Mouse (Mus musculus) ovary, postnatal 10 days (tissue): ENCODE measurements around the gene Cacnb1.

Experiments
- DNase-seq: peaks from one replicate; pipeline ENCODE4 v3.0.0; 2022; ENCODE audit warnings: low spot score

Cacnb1 gene

DNA sequence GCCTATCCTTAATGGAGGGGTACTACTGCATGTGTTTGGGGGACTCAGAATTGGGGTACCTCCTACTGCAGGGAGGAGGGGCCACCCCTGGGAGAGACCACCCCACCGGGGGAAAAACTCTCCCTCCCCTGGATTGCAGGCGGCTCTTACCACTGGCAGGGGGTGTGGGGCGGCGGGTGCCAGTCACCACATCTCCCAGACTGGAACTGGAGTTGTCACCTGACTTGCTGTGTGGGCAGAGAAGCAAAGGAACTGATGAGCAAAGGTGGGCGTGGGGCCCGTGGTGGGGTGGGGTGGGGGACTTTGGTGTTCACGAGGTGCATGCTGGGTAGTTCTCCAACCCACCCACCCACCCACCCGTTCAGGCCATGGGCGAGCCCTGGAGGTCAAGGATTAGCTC, 11.1 kb downstream of the Cacnb1 start:
- DNase-seq: no peak

DNA sequence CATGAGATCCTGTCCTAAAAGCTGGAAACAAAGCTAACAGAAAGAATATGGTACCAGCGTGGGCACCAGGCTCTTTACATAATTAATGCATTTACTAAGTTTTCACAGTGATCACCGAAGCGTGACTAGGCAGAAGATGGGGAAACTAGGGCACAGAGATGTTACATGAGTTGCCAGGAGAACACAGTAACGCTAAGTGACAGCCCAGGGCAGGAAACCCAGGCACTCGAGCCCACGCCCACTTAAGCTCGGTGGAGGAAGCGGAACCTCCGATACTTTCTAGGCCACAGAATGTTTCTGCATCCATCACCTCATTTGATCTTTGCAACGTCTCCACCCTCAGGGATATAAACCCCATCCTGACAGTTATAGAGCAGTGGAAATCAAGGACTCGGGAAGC, 14.7 kb downstream of the Cacnb1 start:
- no peak for DNase-seq

DNA sequence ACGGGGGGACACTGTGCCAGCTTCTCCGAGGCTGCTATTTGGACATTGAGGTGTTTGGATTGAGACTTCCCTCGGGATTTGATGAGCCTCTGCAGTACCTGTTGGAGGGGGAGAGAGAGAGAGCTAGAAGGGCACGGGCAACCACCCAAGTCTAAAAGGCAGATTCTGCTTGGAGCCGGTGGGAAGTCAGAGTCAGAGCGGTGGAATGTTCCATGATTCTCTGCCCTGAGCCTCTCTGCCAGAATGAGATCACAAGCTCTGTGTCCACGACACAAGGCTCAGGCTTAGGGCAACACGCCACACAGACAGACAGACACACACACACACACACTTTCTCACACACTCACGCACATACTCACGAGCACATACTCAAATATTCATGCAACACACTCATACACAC, 17.1 kb downstream of the Cacnb1 start:
- DNase-seq: no peak

DNA sequence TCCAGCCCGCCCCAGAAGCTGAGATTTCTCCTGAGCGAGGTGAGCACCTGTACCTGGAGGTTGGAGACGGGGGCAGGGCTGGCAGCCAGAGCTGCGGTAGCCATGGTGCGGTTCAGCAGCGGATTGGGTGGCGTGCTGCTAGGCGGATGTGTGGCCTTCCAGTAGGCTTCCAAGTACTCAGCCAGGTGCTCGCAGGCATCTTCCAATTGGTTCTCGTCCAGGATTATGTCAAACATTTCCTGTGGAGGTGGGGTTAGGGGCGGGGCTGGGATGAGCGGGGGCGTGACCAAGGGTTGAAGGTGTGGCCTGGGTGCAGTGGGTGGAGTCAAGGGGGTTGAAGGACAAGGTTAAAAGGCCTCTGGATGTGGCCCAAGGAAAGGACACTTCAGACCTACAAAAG, 17.8 kb downstream of the Cacnb1 start:
- no peak for DNase-seq

DNA sequence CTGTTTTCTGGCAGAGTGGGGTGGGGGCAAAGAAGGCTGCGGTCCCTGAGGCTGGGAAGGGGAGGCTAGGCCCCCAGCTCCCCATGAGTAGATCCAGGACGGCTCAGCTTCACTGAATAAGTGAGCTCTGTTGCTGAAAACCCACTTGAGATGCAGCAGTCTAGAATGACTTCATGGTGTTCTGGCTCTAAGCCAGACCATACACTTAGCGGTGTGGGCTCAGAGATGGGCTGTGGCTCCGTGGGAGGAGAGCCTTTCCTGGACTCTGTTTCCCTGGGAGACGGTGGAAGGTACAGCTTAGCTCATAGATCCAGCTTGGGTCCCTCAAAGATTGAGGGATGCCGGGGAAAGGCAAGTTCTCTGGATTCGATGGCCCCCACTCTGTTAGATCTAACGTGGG, 18.7 kb downstream of the Cacnb1 start:
- no peak for DNase-seq

DNA sequence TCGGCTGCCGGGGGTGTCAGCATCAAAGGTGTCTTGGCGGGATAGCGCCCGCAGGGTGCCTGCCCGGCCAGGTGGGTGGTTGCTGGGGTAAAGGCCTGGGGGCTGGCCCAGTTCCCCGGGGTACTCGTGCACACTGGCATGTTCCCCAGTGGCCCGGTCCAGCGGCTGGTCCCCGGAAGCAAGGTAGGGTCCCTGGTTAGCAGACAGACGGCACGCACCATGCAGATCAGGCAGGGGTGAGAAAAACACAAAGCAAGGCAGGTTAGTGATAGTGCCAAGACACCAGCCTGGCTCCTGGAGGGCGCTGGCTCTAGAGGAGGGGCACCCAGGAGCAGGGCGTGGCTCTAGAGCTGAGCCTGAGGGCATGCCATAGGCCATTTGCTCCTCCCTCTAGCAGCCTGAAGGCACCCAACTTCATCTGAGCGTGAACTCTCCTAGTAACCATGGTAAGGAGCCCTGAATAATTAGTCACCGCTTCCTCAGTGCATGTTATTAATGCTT, 19.6 kb downstream of the Cacnb1 start:
- no peak for DNase-seq

DNA sequence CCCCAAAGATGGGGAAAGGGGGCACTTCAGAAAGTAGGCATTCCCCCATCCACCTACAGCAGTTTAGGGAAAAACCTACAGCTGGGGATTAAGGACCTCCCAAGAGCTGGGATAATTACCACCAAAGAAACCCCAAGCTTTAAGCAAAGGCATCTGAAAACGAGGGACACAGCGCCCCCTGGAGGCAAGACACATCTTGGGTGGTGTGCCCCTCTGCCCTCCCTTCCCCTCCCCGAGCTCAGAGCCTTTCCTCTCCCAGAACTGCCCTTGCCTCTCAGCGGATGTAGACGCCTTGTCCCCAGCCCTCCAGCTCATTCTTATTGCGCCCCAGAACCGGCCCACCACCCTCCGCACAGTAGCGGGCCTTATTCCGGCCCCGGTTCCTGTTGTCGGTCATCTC, 20.2 kb downstream of the Cacnb1 start:
- DNase-seq: peak; percentile 59

DNA sequence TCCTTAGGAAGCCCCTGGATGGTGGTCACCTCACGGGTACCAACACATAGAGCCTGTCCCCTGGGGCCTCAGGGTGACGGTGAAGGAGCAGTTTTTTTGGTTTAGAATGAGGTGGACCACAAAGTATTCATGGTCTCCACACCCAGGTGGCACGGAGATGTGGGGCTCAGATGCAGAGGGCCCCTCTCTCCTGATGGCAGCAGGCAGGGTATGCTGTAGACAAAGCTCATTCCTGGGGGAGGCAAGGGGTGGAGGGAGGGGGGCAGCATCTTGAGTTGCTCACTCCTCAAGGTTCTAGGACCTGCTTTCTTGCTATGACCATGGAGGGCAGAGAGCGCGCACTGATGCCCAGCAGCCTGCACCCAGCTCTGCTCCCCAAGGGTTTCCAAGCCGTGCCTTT, 20.8 kb downstream of the Cacnb1 start:
- no peak for DNase-seq

DNA sequence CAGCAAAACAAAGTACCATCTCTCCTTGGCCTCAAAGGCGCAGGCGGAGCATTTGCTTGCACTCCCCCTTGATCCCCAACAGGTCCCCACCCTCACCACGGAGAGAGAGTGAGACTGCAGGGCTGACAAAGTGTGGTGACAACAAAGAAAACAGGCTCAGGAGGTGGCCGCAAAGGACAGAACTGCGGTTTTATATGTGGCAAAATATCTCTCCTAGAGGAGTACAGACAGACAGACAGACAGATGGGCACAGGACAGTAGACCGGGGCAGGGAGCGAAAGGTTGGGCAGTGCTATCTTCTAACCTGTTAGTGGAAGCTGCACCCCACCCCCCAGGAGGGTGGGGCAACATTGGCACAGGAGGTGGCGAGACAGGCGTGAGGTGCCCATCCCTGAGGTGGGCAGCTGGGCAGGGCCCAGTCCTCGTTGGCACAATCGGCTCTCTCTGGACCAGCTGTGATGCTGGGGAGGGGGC, 21.4 kb downstream of the Cacnb1 start:
- no peak for DNase-seq

DNA sequence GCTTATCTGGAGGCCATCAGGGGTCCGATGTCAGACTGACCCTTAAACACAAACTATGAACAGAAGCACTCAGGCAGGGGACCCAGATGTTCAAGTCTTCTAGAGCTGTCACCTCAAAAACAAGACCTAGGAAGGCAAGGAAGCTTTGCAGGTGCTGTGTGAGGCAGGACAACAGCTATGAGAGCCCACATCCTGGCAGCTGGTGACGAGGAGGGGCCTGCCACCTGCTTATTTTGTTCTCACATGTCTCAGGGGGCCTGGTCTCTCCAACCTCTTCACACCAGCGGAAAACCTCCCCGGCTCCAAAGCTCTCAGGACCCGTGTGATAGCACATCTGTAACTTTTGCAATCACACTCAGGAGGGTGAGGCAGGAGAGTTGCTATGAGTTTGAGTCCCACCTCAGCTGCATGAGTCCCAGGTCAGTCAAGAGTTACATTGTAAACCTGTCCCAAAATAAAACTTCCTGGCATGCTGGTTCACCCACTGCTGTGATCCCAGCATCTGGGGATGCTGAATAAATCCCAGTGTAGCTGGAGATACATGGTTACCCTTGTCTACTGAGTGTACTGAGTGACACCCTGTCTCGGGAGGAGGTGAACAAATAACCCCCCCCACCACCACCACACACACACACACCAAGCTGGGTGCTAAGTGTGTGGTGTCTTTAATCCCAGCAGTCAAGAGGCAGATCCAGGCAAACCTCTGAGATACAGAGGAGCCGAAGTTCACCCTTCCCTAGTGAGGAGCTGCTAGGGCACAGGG, 22.3 kb downstream of the Cacnb1 start:
- no peak for DNase-seq

DNA sequence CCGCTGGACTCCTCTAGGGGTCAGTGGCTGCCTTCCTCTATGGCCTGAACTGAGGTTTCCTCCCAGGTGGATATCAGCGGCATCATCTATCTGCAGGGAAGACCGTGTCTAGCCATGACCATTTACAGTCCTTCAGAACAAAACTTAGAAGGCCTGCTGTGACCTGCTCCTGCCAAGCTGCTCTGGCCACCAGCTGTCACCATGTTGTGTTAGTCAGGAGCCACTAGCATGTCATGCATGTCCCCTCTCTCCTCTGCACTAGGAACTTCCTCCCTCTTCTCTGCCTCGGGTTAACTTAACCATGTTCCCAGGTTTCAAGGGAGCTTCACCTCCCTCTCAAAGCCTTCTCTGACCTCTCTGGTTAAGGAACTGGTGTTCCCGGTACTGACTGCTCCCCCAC, 23.1 kb downstream of the Cacnb1 start:
- no peak for DNase-seq

DNA sequence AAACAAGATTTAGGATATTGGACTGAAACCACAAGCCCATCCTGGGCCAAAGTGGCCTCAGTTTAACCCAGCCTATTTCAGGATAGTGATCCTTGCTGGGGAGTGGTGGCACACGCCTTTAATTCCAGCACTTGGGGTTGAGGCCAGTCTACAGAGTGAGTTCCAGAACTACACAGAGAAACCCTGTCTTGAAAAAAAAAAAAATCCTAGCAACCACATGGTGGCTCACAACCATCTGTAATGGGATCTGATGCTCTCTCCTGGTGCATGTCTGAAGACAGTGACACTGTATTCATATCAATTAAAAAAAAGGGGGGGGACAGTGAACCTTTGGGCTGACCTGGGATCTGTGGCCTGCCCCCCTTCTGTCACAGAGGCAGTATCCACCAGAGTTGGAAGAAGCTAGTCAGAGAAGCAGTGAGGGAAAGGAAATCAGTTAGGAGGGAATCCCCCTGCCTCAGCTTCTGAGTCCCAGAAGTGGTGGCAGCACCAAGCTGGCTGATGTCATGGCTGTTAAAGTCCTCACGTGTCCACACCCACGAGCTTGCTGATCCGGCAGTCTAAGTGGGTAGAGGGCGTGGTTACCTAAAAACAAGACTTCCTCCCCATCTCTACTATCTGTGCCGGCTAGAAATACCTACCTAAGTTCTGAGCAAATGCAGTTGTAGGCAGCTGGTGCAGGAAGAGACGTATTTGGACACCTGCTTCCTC, 23.8 kb downstream of the Cacnb1 start:
- no peak for DNase-seq

DNA sequence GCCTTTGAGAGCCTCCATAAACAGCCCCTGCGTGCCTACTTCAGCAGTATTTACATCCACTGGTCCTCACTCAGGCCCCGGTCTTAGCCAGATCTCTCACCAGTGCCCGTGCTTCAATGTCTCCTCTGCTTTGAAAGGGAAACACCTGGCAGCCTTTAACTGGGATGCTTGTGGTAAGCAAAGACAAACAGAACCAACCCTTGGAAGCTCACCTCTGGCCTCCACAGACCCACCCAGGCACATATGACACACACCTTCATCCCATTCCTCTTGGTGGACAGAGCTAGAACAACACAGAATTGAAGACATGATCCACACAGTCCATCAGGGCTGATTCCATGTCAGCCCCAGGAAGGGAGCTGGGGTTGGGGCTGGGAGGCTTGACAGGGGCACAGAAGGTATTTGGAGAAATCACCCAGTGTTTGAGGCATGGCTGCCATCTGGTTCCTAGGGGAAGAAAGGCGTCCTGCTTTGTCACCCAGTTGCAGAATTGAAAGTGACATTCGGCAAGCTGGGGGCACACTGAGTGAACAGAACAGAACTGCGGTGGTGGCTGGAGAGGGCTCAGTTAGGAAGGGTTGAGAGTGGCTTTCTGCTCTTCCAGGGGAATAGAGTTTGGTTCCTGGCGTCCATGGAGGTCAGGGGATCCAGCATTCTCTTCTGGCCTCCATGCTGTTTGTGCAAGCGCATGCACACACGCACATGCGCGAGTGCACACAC, 24.6 kb downstream of the Cacnb1 start:
- DNase-seq: no peak

DNA sequence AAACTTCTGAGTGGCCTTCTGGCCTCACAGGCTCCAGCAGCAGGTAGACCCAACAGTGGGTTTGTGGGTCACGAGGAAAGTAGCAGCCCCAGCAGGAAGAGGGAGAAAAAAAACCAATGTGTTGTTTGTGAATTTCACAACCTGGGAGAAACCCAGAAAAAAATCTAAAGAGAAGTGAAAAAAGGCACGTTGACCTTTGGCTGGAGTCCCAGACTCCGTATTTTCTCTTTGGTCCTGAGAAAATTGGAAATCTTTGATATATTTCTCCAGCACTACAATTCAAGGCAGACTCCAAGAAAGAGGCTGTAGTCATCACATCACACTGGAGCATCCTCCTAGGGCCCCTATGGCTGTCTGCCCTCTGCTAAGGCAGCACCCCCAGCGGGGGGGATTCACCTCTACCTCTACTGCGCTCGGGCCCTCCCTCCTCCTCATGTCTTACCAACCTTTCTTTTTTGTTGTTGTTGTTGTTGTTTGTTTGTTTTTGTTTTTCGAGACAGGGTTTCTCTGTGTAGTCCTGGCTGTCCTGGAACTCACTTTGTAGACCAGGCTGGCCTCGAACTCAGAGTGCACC, 25.4 kb downstream of the Cacnb1 start:
- no peak for DNase-seq

DNA sequence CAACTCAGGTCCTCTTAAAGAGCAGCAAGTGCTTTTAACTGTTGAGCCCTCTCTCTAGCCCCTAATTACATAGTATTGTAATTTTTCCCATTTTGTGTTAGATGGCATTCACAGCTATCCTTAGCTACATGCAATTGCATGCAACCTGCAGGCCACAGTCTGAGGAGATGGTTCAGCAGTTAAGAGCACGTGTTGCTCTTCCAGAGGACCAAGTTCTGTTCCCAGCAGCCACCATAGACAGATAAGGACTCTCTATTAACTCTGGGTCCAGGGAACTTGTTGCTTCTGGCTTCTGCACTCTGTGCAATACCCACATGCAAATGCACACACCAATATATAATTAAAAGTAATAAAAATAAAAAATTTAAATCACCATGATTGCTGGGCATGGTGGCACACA, 26.1 kb downstream of the Cacnb1 start:
- DNase-seq: no peak

DNA sequence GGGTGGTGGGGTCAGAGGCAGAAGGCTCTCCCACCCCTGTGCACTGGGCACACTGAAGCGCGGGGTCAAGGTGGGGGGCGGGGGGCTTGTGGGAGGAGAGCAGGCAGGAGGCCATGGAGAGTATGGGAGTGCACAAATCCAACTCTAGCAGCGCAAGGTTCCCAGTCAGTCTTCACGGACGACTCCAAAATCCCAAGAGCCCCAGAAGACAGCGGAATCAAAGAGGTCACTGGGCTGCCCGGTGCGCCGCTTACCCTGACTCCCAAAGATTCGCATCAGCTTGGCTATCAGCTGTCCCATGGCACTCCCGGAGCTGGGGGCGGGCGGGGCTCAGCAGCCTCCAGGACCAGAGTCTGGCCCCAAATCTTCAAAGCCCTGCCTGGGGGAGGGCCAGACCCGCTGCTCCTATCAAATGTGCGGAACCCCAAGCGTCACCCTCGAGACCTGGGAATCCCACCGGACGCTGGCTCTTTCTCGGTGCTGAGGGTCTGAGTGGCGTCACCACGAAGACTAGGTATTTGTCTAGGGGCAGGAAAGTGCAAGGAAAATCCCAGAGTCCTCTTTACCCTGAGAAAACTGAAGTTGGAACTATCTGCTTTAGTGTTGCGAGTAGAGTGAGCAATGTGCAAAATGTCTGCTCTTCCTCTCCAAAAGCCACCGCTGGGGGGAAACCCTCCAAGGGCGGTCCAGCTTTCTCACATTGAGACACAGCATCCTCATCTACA, 27.1 kb downstream of the Cacnb1 start, which contains the start of gene Arl5c:
Gene Arl5c, minus strand, starts transcription at position 618 of the 725 bp plus-strand sequence.
- no peak for DNase-seq

DNA sequence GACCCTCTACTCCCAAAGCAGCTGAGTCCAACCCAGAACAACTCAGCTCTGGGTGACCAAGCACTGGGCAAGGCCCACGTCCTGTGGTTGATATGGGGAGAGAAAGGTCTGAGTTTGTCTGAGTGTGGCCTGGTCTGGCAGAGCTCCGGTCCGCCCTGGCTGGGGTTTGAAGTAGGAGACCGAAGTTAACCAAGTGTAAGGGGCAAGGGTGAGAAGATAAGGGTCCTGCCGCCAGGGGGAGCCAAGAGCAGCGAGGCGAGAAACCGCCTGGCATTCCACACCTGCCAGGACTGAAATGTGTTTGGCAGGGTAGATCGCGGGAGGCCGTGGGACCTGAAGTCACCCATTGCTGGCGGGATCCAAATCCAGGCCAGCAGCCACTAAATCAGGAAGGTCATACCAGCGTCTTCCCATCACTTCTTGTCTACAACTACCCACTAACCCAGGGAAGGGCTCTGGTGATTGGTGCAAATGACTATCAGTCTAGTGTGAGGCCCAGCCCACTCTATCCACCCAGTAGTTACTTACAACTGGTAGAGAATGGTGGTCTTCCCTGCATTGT, 28.2 kb downstream of the Cacnb1 start:
- peak; percentile 48 for DNase-seq

DNA sequence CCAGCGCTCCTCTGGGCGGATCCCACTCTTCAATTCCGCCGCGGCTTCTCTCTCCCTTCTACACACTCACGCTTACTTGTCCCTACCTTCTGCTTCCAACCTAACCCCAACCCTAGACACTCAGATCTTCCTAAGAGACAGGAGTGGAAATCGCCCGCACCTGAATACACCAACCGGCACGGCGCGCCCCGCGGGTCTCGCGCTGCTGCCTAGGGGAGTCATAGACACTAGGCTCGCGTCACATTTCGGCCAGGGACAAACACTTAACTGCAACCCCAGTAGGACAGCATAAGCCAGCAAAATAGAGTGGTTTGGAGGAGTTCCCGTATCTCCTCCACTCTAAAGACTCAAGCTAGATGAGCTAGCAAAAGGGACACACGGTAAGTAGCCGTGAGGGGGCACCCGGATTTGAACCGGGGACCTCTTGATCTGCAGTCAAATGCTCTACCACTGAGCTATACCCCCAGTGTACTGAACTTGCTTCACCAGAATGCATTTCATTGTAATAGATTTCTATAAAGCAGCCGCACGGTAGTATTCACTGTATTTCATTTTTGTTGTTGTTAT, 34.2 kb downstream of the Cacnb1 start:
- peak; percentile 64 for DNase-seq

DNA sequence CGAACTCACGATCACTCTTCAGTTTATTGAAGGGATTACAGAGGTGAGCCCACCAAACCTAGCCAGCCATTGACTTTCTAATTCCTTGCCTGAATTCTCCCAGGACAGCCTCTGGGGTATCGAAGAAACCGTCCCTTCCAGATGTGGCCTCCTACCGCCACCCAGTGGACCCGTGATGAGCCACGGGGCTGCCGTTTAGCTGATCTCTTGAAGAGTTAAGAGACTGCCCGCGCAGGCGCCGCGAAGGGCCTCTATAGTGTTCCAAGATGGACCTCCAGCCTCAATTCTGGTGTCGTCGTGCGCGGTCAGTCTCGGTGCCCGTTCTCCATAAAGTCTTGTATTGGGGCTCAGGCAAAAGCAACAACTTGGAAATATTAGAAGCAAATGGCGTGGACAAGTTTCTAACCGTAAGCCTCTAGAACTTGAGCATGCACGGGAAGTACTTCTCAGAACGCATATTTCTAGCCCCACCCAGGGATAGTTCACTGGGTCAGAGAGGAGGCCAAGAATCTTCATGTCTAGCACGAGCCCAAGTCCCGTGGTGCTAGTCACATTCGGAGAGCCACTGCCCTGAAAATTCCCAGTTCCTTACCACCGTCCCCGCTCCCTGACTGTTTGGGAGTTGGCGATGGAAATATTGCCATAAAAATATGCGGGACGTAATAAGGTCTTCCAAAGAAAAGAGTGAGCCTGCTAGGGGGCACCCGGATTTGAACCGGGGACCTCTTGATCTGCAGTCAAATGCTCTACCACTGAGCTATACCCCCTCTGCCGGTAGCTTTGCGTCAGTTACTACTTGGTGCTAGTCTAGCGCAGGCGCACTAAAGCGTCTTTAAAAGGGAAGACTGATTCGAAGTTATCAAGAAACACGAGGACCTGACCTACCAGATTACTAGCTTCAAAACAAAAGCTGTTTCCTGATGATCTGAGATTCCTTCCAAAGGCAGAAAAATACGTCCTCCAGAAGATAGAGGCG, 35.0 kb downstream of the Cacnb1 start:
- peak; percentile 99 for DNase-seq
